Mouse (Mus musculus) B cell, adult 62 days (primary cell): ENCODE data around the gene Mrpl28. TPM values are rescaled to one million over a fixed set of nuclear protein-coding genes. Genes with fewer than 3 reads are reported as not detected.

ENCODE experiments used
- total RNA-seq: library from RNA; stranded (reverse); gene quantifications from 4 replicates; pipeline ENCODE4 v1.2.4, GENCODE M21; 2023

Mrpl28 gene
- 43.5 to 46.7 TPM (median 45.3 TPM) in 4 replicates for total RNA-seq

DNA sequence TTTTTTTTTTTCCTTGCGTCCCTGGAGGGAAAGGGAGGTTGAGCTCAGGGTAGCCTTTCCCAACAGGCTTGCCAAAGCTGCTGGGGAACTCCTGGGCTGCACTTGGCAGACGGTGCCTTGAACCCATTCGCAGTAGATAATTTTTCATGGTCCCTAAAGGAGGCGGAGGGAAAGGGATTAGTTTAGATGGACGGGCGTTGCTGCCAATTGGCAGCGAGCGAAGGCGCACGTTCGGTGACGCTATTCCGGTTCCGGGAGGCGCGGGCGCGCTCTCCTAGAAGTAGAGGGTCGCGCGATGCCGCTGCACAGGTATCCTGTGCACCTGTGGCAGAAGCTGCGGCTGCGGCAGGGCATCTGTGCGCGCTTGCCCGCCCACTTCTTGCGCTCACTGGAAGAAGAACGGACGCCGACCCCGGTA, at the start of gene Mrpl28:
Gene Mrpl28 (plus strand): TSS at position 234 of the 418 bp plus-strand sequence.

DNA sequence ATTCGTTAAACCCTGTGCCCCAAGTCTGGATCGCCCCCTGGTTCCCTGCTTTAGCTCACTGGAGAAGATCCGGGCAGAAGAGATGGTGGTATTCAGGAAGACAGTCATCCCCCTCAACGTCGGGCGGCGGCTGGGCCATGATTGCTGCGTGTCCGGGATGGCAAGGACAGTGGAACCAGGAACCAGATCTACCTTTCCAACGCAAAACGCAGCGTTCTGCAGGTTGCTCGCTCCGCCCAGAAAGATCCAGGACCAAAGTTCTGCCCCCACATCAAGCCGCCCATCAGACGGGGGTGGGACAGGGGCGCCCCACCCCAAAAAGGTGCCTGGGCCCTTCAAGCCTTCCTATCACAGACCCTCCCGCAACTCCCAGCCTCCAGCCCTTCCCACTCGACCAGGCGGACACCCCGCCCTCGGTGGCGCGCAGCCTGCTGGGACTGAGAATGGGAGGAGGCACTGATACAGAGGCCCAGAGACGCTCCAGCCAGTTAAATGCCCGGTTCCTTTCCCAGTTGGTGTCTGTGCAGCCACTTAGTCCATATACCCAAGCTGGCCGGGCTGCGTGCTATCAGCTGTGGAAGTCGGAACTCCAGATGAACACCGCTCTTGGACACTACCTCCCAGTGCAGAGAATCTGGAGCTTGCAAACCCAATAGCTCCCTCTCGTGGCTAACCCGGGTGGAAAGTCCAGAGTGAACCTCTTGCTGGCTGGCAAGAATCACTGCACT, 33.2 kb upstream of the Mrpl28 start, which contains the start of gene Decr2:
Gene Decr2 (minus strand): TSS at position 433 of the 728 bp plus-strand sequence.

DNA sequence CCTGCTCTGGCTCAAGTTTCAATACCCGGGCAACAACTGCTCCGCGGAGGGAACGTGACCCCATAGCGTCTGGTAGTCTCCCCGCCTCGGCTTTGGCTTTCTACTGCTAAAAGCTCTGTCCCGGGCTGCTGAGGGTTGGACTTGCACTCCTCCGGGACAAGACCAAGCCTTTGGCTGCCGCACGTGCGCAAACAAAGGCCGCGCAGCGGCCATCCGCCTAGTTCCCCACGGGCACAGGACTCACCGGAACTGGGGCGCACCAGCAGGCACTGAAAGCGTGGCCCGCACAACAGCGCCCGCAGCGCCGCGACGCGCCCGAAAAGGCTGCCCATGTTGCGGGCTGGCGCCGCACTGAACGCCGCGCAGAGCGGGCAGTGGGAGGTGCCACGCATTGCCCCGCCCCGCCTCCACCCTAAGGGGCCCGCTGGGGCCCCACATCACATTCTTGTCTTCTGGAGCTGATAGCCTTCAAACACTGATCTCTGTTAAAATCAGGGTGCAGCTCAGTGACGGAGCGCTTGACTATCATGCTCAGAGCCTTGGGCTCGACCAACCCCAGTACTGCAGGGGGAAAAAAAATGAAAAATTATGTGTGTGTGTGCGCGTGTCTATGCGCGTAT, 28.1 kb upstream of the Mrpl28 start, which contains the start of gene Nme4:
Gene Nme4 (minus strand): TSS at position 482 of the 620 bp plus-strand sequence.

DNA sequence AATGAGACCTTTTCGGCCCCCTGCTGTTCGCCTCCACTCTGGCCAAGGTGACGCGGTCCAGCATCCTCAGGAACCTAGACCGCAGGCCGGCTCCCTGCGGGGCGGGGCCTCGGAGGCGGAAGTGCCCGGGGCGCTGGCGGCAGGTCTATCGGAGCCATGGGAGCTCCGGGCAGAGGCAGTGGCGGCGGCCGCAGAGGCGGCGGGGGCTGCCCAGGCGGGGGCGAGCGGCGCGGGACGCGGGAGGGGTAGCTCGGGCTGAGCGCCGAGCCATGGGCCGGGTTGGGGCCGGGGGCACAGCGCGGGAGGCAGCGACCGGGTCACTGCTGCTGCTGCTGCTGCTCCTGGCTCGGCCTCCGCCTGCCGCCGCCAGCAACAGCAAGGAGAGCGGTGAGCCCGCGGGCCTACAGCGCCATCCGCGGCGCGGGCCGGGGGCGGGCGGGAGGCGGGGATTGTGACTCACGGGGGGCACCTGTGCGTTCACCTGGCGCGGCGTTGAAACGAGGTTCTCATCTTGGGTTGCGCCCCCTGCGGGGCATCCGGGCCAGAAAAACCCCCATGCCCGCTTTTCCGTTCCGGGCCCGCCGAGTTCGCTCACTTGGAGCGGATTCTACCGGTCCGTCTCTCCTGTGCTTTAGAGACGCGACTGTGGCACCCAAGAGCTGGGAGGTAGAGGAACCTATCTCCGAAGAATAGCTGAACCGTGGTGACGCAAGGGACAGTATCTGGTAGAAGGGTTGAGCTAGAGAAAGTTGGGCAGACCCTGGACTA, 9.9 kb upstream of the Mrpl28 start, which contains the start of gene Tmem8:
Gene Tmem8 (plus strand): TSS at position 119 of the 768 bp plus-strand sequence.

DNA sequence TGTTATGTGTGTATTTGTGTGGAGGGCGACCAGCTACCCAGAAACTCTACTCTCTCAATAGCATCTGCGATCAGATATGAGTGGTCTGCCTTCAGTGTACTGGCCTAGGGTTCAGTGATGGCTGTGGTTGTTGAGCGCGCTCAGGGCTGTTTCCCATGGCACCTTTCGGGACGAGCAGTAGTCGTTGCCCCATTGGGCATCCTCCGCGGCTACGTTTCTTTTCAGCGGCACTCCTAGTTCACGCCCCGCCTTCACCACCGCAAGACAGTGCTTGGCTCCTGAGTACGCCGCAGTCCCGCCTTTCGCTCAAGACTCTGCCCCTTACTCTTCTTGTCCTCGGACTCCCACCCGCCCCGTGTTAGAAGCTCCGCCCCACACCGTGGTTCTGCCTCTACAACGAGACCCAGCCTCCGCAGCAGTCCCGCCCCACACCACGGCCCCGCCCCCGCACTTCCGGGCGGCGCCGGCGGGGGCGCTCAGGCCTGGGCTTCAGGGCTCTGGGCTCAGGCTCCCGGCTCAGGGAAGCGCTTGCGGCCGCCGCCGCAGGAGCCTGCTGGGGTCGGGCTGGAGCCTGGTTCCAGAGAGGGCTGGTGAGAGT, 15.0 kb downstream of the Mrpl28 start, which contains the start of gene Axin1:
Gene Axin1 (plus strand): TSS at position 450 of the 598 bp plus-strand sequence.

Other genes starting within 250 kb of the Mrpl28 start
- 19.5 to 27.4 TPM (median 23.1 TPM) in 4 replicates for gene Mettl26, start 248.4 kb upstream of the Mrpl28 start, total RNA-seq
- 5.2 to 8.4 TPM (median 7.1 TPM) in 4 replicates for gene Wfikkn1, start 242.6 kb upstream of the Mrpl28 start, total RNA-seq
- gene Rab40c, start 203.8 kb upstream of the Mrpl28 start, total RNA-seq, result 22.5 to 27.0 TPM (median 25.2 TPM) in 4 replicates
- 64.5 to 69.3 TPM (median 67.8 TPM) in 4 replicates for gene Pigq, start 178.6 kb upstream of the Mrpl28 start, total RNA-seq
- gene Nhlrc4, start 178.5 kb upstream of the Mrpl28 start, total RNA-seq, result not detected in 4 replicates
- gene A930017K11Rik, start 170.9 kb upstream of the Mrpl28 start, total RNA-seq, result not detected in 4 replicates
- gene Capn15, start 137.7 kb upstream of the Mrpl28 start, total RNA-seq, result 37.2 to 41.1 TPM (median 38.7 TPM) in 4 replicates
- gene Rab11fip3, start 53.9 kb upstream of the Mrpl28 start, total RNA-seq, result 8.4 to 9.0 TPM (median 8.7 TPM) in 4 replicates
- 3.7 to 4.7 TPM (median 4.5 TPM) in 4 replicates for gene Decr2, start 33.2 kb upstream of the Mrpl28 start, total RNA-seq
- gene Nme4, start 27.9 kb upstream of the Mrpl28 start, total RNA-seq, result 0.75 to 1.6 TPM (median 1.1 TPM) in 4 replicates
- 21.2 to 25.3 TPM (median 22.8 TPM) in 4 replicates for gene Tmem8, start 10.2 kb upstream of the Mrpl28 start, total RNA-seq
- 77.2 to 93.8 TPM (median 88.9 TPM) in 4 replicates for gene Axin1, start 15.2 kb downstream of the Mrpl28 start, total RNA-seq
- not detected in 4 replicates for gene Pdia2, start 75.6 kb downstream of the Mrpl28 start, total RNA-seq
- gene Rgs11, start 79.5 kb downstream of the Mrpl28 start, total RNA-seq, result 1.4 to 3.0 TPM (median 1.9 TPM) in 4 replicates
- not detected in 4 replicates for gene Arhgdig, start 84.3 kb downstream of the Mrpl28 start, total RNA-seq
- 13.8 to 22.5 TPM (median 18.5 TPM) in 4 replicates for gene Fam234a, start 120.7 kb downstream of the Mrpl28 start, total RNA-seq
- 89.5 to 97.9 TPM (median 91.5 TPM) in 4 replicates for gene Luc7l, start 129.4 kb downstream of the Mrpl28 start, total RNA-seq